Mouse (Mus musculus) E14TG2a.4 (cell line): ENCODE data around the gene Senp8.

Source experiments
- CTCF ChIP-seq: conservative IDR thresholded peaks from 2 replicates; pipeline ENCODE4 v1.5.1; 2014; ENCODE audit warnings: low read length
- NANOG ChIP-seq: IDR thresholded peaks from 2 replicates; pipeline ENCODE4 v1.6.1; 2014; ENCODE audit warnings: borderline replicate concordance, low read length, mixed read lengths
- POU5F1 ChIP-seq: IDR thresholded peaks from 2 replicates; pipeline ENCODE4 v1.6.1; 2014; ENCODE audit warnings: low read length, borderline replicate concordance

DNA sequence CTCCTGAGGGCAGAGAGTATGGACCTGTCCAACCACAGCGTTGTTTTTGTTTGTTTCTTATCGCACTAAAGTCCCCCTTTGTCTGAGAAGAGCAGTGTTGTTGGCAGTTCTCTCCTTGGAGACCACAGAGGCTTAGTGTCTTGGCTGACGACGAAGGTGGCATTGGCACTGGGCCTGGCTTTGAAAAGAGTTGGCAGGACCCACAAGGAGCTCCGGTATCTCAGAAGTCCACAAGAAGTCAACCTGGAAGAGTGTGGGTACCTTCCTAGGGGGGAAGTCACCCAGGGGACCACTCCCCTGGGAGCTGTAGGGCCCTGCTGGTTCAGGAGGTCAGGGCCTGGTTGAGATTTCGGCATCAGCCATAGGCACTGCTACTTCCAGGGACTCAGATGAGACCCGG is 49.4 kb downstream of the Senp8 start:
- no peak for TF ChIP-seq CTCF
- TF ChIP-seq NANOG = no peak
- no peak for TF ChIP-seq POU5F1
